Mouse (Mus musculus): ENCODE measurements around the gene Gdpgp1. TPM values are rescaled to one million over a fixed set of nuclear protein-coding genes. Genes with fewer than 3 reads are reported as not detected.

Gdpgp1 gene
- 2.5 TPM for polyA plus RNA-seq (2014; fragmentation: Illumina TruSeq; extraction: RNeasy Lipid Tissue Mini Kit (QIAGEN cat#74804); ENCODE audit: low read depth, low replicate concordance)

DNA sequence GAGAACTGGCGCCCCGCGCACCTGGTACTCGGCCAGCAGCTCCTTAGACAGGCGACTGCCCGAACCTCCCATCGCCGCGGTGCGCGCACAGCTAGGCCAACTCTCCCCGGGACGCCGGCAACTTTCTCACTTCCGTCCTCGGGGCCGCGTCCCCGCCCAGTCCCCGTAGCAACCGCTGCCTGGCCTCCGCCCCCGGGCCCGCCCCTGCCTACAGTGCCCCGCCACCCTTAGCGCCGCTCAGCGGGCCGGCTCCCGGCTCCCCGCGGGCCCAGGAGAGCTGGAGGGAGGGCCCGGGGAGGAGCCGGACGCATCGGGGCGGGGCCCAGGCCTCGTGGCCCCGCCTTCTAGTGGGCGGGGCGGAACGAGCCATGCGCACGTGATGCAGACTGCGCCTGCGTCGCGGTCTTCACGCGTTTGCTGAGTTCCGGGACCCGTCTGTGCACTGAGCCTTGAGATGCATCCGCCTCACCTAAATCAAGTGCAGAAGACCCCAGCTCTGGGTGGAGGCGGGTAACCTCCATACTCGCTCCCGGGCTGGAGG, at the start of gene Gdpgp1, which contains the start of gene Cib1:
Gene Gdpgp1, plus strand, starts transcription at position 377 of the 541 bp plus-strand sequence.
Gene Cib1, minus strand, starts transcription at position 325 of the 541 bp plus-strand sequence.

DNA sequence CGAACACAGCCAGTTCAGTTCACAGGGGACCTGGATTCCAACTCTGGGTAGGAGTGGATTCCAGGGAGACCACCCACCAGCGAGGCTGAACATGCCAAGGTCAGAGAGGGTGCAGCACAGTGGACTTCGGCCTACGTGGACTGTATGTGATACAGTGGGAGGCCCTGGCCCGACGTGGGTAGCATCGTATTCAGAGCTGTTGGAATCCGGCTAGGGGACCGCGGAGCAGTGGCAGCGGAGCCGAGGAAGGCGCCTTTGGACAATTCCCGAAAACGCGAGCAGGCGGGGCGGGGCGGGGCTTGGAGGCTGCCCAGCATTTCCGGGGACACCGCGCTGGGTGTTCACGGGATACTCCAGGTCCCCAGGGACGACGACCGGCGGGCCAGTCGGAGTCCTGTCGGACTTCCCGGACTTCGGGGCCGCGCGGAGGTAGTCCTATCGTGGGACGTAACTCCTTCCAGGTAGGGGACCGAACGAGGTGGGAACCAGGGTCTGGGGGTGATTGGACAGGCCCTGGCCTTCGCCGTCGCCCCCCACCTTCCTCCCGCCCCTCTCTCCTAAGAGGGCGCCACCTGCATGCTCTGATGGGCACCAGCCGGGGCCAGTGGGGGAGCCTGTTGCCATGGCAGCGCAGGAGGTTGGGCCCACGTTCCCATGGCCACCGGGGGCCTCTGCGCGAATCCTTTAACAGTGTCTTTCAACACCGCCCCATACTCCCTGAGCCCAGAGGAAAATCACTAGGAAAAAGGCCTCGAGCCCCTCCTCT, 46.0 kb upstream of the Gdpgp1 start, which contains the start of gene Sema4b:
Gene Sema4b, plus strand, starts transcription at position 311 of the 766 bp plus-strand sequence.

DNA sequence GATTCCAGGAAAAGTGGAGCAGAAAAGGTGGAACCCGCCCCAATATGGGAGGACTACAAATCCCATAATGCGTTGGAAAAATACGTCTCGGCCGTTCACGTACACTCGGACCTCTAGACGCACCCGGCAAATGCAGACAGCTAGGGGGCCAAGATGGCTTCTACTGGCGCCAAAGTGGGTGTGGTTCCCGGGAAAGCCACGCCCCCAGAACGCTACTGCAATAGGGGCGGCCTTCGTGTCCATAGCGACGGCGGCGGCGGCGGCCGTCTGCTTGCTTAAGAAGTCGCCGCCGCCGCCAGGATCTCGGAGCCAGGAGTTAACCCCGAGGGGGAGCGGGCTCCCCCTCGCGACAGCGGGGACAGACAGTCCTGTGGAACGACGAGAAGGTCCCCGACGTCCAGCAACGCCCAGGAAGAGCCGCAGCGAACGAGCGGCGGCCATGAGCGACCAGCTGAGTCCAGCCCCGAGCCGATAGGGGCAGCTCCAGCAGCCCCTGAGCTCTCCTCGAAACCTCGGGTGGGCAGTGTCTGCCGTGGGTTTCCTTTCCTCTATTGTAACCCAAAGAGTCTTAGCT, 13.6 kb downstream of the Gdpgp1 start, which contains the start of gene Ttll13:
Gene Ttll13, plus strand, starts transcription at position 229 of the 574 bp plus-strand sequence.

DNA sequence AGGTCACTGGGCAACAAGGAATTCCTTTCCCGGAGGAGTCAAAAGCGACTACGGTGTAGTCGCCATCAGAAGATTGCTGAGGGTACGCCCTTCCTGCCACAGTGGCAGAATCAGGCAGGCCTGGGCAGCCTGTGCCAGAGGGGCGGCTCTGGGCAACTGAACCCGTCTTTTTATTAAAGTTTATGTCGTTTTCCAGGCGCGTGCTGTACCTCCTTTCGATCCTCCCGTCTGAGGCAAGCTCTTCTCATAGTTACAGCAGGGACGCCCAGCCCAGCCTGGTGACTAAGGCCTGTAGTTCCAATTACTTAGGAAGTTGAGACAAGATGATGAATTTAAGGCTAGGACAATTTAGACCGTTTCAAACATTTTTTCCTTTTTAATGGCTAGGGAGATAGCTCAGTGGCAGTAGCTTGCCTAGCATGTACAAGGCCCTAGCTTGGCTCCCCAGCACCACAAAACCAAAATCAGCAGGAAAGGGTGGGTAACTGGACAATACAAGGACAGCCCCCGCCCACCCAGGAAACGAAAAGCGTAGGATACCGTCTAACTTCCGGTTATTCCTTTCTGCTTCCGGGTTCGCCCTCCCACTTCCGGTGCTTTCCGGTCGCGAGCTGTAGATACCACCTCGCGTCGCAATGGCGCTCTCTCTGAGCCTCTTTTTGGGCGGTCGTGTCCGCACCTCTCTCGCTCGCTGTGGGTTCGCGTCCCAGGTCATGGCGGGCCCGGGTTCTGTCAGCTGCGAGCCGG, 28.1 kb downstream of the Gdpgp1 start, which contains the start of gene Ngrn:
Gene Ngrn, plus strand, starts transcription at position 591 of the 747 bp plus-strand sequence.

DNA sequence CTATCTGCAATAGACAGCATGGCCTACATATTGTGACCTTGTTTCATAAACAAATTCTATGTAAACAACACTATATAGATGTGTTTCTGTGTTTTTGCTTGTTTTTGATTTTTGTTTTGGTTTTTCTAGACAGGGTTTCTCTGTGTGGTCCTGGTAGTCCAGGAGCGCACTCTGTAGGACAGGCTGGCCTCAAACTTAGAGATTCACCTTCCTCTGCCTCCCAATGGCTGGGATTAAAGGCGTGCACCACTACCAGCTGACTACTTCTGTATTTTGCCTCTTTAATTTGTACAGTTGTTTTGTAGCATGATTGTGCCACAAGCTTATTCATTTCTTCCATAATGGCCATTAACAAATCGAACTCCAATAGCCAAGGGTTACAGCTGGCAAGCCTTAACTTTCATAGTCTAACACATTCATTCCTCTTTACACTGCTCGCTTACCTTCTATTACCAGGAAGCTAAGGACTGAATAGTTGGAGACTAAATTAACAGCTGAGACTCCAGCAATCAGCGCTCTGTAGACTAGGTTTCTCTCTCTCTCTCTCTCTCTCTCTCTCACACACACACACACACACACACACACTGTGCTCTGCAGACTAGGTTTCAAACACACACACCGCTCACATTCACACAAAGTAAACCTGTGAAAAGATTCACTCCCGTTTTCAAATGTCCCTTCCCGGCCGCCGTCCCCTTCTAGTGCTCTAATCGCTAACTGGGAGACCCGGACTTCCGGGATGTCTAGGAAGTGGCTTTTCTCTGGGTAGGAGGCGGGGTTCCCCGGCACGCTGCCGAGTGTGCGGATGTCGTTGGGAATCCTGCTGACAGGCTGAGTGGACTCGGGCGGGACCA, 36.5 kb downstream of the Gdpgp1 start, which contains the start of gene Vps33b:
Gene Vps33b, plus strand, starts transcription at position 753 of the 854 bp plus-strand sequence.

Other genes with a start within 250 kb of the Gdpgp1 start
- 12.4 TPM for gene Zfp710, start 208.1 kb upstream of the Gdpgp1 start, polyA plus RNA-seq (2014; fragmentation: Illumina TruSeq; extraction: RNeasy Lipid Tissue Mini Kit (QIAGEN cat#74804); ENCODE audit: low read depth, low replicate concordance)
- gene Idh2, start 117.5 kb upstream of the Gdpgp1 start, polyA plus RNA-seq (2014; fragmentation: Illumina TruSeq; extraction: RNeasy Lipid Tissue Mini Kit (QIAGEN cat#74804); ENCODE audit: low read depth, low replicate concordance), result 136 TPM
- 13.7 TPM for gene Sema4b, start 46.0 kb upstream of the Gdpgp1 start, polyA plus RNA-seq (2014; fragmentation: Illumina TruSeq; extraction: RNeasy Lipid Tissue Mini Kit (QIAGEN cat#74804); ENCODE audit: low read depth, low replicate concordance)
- gene Cib1, start 52 bp upstream of the Gdpgp1 start, polyA plus RNA-seq (2014; fragmentation: Illumina TruSeq; extraction: RNeasy Lipid Tissue Mini Kit (QIAGEN cat#74804); ENCODE audit: low read depth, low replicate concordance), result 89.5 TPM
- gene Ttll13, start 13.5 kb downstream of the Gdpgp1 start, polyA plus RNA-seq (2014; fragmentation: Illumina TruSeq; extraction: RNeasy Lipid Tissue Mini Kit (QIAGEN cat#74804); ENCODE audit: low read depth, low replicate concordance), result 9.4 TPM
- gene Ngrn, start 28.4 kb downstream of the Gdpgp1 start, polyA plus RNA-seq (2014; fragmentation: Illumina TruSeq; extraction: RNeasy Lipid Tissue Mini Kit (QIAGEN cat#74804); ENCODE audit: low read depth, low replicate concordance), result 36.8 TPM
- 14.3 TPM for gene Vps33b, start 36.8 kb downstream of the Gdpgp1 start, polyA plus RNA-seq (2014; fragmentation: Illumina TruSeq; extraction: RNeasy Lipid Tissue Mini Kit (QIAGEN cat#74804); ENCODE audit: low read depth, low replicate concordance)
- 4.9 TPM for gene Prc1, start 61.6 kb downstream of the Gdpgp1 start, polyA plus RNA-seq (2014; fragmentation: Illumina TruSeq; extraction: RNeasy Lipid Tissue Mini Kit (QIAGEN cat#74804); ENCODE audit: low read depth, low replicate concordance)
- gene Rccd1, start 91.6 kb downstream of the Gdpgp1 start, polyA plus RNA-seq (2014; fragmentation: Illumina TruSeq; extraction: RNeasy Lipid Tissue Mini Kit (QIAGEN cat#74804); ENCODE audit: low read depth, low replicate concordance), result 22.6 TPM
- 27.2 TPM for gene Unc45a, start 108.1 kb downstream of the Gdpgp1 start, polyA plus RNA-seq (2014; fragmentation: Illumina TruSeq; extraction: RNeasy Lipid Tissue Mini Kit (QIAGEN cat#74804); ENCODE audit: low read depth, low replicate concordance)
- gene Hddc3, start 110.2 kb downstream of the Gdpgp1 start, polyA plus RNA-seq (2014; fragmentation: Illumina TruSeq; extraction: RNeasy Lipid Tissue Mini Kit (QIAGEN cat#74804); ENCODE audit: low read depth, low replicate concordance), result 28.5 TPM
- gene Man2a2, start 138.5 kb downstream of the Gdpgp1 start, polyA plus RNA-seq (2014; fragmentation: Illumina TruSeq; extraction: RNeasy Lipid Tissue Mini Kit (QIAGEN cat#74804); ENCODE audit: low read depth, low replicate concordance), result 74.3 TPM
- 11.1 TPM for gene Fes, start 155.1 kb downstream of the Gdpgp1 start, polyA plus RNA-seq (2014; fragmentation: Illumina TruSeq; extraction: RNeasy Lipid Tissue Mini Kit (QIAGEN cat#74804); ENCODE audit: low read depth, low replicate concordance)
- 53.4 TPM for gene Furin, start 172.6 kb downstream of the Gdpgp1 start, polyA plus RNA-seq (2014; fragmentation: Illumina TruSeq; extraction: RNeasy Lipid Tissue Mini Kit (QIAGEN cat#74804); ENCODE audit: low read depth, low replicate concordance)